Mouse (Mus musculus): ENCODE results near the gene Slc29a2.
"Not testable (repeated sequence)": the region's sequence is repeated elsewhere in the genome, so short reads cannot be mapped to it uniquely, and the experiment has no call there.

Gene Slc29a2

GRCm38 (mm10) chr19:5023621-5024479 lies at the start of gene Slc29a2:
Gene Slc29a2 (plus strand): TSS chr19:5023860.
- DNase-seq (ENCODE audit: low spot score): peak; percentile 63

GRCm38 (mm10) chr19:4981767-4982166 lies 41.9 kb upstream of the Slc29a2 start:
- DNase-seq (ENCODE audit: low spot score): no peak

- DNase-seq (ENCODE audit: low spot score): peak; percentile 86
These were observed 34.6 kb upstream of the Slc29a2 start for GRCm38 (mm10) chr19:4989013-4989412.

GRCm38 (mm10) chr19:4989434-4990255 lies 34.0 kb upstream of the Slc29a2 start:
- DNase-seq (ENCODE audit: low spot score): no peak

GRCm38 (mm10) chr19:4990256-4990625 lies 33.4 kb upstream of the Slc29a2 start, which contains the start of gene Npas4:
Gene Npas4 (minus strand): TSS chr19:4990316.
- DNase-seq (ENCODE audit: low spot score): no peak

- no peak for DNase-seq (ENCODE audit: low spot score)
These were observed 32.9 kb upstream of the Slc29a2 start for GRCm38 (mm10) chr19:4990716-4991115.

GRCm38 (mm10) chr19:4992371-4992770 lies 31.3 kb upstream of the Slc29a2 start:
- DNase-seq (ENCODE audit: low spot score): no peak

GRCm38 (mm10) chr19:4992904-4993303 lies 30.8 kb upstream of the Slc29a2 start:
- DNase-seq (ENCODE audit: low spot score): peak; percentile 29

GRCm38 (mm10) chr19:4994043-4994442 lies 29.6 kb upstream of the Slc29a2 start:
- DNase-seq (ENCODE audit: low spot score): no peak

GRCm38 (mm10) chr19:4999445-5000140 lies 24.1 kb upstream of the Slc29a2 start:
- no peak for DNase-seq (ENCODE audit: low spot score)

GRCm38 (mm10) chr19:5001666-5002406 lies 21.8 kb upstream of the Slc29a2 start:
- peak; percentile 31 for DNase-seq (ENCODE audit: low spot score)

GRCm38 (mm10) chr19:5003644-5004043 lies 20.0 kb upstream of the Slc29a2 start:
- DNase-seq (ENCODE audit: low spot score): not testable (repeated sequence)

GRCm38 (mm10) chr19:5004925-5005324 lies 18.7 kb upstream of the Slc29a2 start:
- DNase-seq (ENCODE audit: low spot score): no peak

GRCm38 (mm10) chr19:5013138-5013537 lies 10.5 kb upstream of the Slc29a2 start:
- no peak for DNase-seq (ENCODE audit: low spot score)

GRCm38 (mm10) chr19:5014961-5015398 lies 8.7 kb upstream of the Slc29a2 start:
- DNase-seq (ENCODE audit: low spot score): no peak

- no peak for DNase-seq (ENCODE audit: low spot score)
These were observed 7.4 kb upstream of the Slc29a2 start for GRCm38 (mm10) chr19:5016221-5016742.

- DNase-seq (ENCODE audit: low spot score): no peak
These were observed 6.9 kb upstream of the Slc29a2 start for GRCm38 (mm10) chr19:5016782-5017181.

- no peak for DNase-seq (ENCODE audit: low spot score)
These were observed 6.0 kb upstream of the Slc29a2 start for GRCm38 (mm10) chr19:5017611-5018010.

GRCm38 (mm10) chr19:5018191-5018590 lies 5.5 kb upstream of the Slc29a2 start:
- DNase-seq (ENCODE audit: low spot score): no peak

- no peak for DNase-seq (ENCODE audit: low spot score)
These were observed 2.2 kb upstream of the Slc29a2 start for GRCm38 (mm10) chr19:5021416-5021815.

- DNase-seq (ENCODE audit: low spot score): no peak
These were observed 2.5 kb downstream of the Slc29a2 start for GRCm38 (mm10) chr19:5026111-5026510.
